Mouse (Mus musculus): ENCODE results near the gene Plcd3. TPM values are rescaled to one million over a fixed set of nuclear protein-coding genes. Genes with fewer than 3 reads are reported as not detected.

The Plcd3 gene
- total RNA-seq (2017): 0.97 TPM in 1 of 3 replicates, not detected in the others

DNA sequence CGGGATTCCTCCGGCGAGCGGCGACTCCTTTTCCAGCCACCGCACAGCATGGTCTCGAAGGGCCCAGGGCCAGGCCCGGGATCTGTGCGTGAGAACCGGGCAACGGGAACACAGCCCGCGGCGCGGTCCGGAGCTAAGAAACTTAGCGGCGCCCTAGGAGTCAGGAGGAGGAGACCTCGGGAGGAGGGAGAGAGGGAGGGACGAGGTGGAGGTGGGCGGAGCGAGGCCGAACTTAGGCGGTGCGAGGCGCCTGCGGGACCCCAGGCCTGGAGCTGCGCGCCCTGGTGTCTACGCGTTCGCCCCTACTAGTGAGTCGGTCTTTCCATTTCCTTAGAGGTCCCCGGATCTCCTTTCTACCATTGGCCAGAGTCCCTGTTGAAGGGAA is at the start of gene Plcd3, which contains the start of gene Acbd4:
Gene Plcd3, minus strand, starts transcription at position 178 of the 385 bp plus-strand sequence.
Gene Acbd4, plus strand, starts transcription at position 202 of the 385 bp plus-strand sequence.
- peak; percentile 29; the same call in 1 of the 2 replicates for ATAC-seq (replicated peaks; ENCODE audit: insufficient number of reproducible peaks, low FRiP score, low TSS enrichment, poor library complexity, severe bottlenecking)

DNA sequence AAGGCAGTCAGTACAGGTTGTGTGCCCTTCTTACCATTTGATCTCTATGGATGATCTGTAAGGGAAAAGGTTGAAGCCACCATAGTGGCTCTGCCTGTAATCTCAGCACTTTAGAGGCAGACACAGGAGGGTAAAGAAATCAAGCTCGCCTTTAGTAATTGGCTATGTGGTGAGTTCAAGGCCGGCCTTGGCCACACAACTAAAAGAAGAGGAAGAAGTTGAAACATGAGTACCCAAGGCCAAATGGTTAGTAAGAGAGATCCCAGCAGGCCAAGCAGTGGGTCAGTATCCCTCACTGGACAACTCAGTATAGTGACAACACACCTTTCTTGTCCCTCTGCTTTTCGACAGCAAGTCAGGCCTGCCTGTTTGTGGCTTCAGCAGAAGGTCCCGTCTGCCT is 48.3 kb upstream of the Plcd3 start:
- ATAC-seq (replicated peaks; ENCODE audit: insufficient number of reproducible peaks, low FRiP score, low TSS enrichment, poor library complexity, severe bottlenecking): no peak

DNA sequence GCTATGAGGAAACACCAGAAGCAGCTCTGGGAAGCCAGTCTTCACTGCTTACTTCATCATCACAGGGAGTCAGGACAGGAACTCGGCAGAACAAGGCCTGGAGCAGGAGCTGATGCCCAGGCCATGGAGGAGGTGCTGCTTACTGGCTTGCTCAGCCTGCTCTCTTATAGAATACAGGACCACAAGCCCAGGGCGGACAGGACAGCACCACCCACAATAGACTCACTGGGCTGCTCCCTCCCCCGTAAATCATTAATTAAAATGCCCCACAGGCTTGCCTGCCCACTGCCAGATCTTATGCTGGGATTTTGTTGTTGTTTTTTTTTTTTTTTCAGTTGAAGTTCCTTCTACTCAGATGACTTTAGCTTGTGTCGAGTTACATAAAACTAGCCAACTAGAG is 46.3 kb upstream of the Plcd3 start:
- ATAC-seq (replicated peaks; ENCODE audit: insufficient number of reproducible peaks, low FRiP score, low TSS enrichment, poor library complexity, severe bottlenecking): no peak

GRCm38 (mm10) chr11:103146386-103146785 is 44.9 kb upstream of the Plcd3 start:
- ATAC-seq (replicated peaks; ENCODE audit: insufficient number of reproducible peaks, low FRiP score, low TSS enrichment, poor library complexity, severe bottlenecking): peak; percentile 34; the same call in 1 of the 2 replicates

DNA sequence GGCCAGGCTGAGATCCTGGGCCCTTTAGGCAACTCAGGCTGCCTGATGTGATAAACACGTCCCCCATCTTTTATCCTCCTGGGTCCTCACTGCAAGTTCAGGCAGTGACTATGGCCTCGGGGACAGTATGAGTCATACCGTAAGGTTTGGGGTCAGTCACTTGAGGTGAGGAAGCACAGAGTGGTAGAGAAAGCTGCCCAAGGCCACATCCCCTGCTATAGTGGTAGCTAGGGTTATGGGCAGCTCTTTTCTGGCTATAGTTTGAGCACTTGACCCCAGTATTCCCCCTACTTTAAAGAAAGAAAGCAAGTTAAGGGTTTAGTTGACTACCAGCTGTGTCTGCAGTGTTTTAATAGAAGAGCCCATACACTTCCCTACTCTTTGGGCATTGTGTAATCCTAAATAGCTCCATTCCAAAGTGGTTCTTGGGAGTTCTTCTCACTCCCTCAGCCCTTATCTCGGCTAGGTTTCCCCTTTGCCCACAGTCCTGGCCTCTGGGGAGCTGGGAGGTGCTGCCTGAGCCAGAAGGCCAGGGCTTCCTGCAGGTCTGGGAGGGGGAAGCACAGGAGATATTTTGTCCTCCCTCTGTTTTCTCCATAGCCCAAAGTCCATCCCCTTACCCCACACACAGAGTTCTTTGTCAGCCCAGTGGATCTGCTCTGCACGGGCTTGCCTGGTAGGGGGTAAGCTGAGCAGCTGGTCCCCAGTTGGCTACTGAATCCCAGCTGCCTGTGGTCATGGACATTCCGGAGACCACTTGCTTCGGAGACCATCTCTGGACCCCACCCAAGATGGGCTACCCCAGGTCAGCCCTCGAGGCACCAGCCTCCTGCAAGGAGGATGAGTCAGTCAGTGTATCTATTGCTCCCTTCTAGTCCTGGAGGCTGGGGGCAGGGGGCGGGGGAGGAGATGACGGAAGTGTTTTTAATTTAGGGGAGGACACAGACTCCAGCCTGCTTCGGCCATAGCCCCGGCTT is 43.1 kb upstream of the Plcd3 start:
- no peak for ATAC-seq (replicated peaks; ENCODE audit: insufficient number of reproducible peaks, low FRiP score, low TSS enrichment, poor library complexity, severe bottlenecking)

- no peak for ATAC-seq (replicated peaks; ENCODE audit: insufficient number of reproducible peaks, low FRiP score, low TSS enrichment, poor library complexity, severe bottlenecking)
Observed at GRCm38 (mm10) chr11:103142441-103143182, 41.2 kb upstream of the Plcd3 start.

- ATAC-seq (replicated peaks; ENCODE audit: insufficient number of reproducible peaks, low FRiP score, low TSS enrichment, poor library complexity, severe bottlenecking): no peak
Observed at GRCm38 (mm10) chr11:103141944-103142255, 40.4 kb upstream of the Plcd3 start.

DNA sequence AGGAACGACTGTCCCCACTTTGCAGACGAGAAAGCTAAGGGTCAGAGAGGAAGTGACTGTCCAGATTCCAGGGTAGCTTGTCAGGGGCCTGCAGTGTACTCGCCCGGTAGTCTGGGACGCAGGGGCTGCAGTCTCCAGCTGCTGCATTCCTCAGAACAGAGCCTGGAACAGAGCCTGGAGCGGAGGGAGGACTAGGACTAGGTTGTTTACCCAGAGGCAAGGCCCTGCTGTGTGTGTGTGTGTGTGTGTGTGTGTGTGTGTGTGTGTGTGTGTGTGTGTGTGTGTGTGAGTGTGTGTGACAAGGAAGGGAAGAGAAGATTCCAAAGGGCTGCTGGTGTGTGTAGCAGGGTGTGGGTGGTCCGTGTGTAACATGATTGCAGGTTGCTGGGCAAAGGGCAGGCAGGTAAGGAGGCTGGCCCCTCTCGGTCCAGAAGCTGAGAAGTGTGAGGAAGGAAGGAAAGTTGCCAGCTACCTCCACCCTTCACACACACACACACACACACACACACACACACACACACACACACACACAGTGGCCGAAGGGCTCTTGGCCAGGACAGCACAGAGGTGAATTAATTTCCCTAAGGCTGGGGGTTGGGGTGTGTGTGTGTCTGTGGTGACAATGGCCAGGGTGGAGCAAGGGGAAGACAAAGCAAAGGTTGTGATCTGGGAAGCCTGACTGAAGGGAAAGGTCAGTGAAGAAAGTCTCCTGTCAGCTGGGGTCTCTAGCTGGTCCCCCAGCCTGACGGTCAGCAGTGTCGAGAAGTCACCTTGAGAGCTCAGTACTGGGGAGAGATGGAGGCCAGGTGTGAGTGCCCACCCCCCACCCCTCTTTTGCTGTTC is 39.9 kb upstream of the Plcd3 start:
- ATAC-seq (replicated peaks; ENCODE audit: insufficient number of reproducible peaks, low FRiP score, low TSS enrichment, poor library complexity, severe bottlenecking): no peak

DNA sequence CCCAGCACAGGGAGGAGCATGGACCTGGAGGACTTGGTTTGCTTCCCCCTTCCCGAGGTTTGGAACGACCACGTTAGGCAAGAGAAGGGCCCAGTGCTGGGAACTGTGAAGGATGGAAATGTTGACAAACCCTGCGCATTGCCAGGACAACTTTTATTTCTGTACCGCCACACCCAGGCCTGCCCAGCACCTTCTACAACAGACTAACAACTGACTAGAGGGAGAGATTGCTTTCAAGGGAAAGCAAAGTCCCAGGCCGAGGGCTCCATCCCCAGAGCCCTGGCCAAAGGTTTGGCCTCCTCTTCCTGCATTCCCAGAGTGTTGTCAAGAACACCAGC is 39.3 kb upstream of the Plcd3 start:
- ATAC-seq (replicated peaks; ENCODE audit: insufficient number of reproducible peaks, low FRiP score, low TSS enrichment, poor library complexity, severe bottlenecking): no peak

GRCm38 (mm10) chr11:103139951-103140762 is 38.7 kb upstream of the Plcd3 start:
- ATAC-seq (replicated peaks; ENCODE audit: insufficient number of reproducible peaks, low FRiP score, low TSS enrichment, poor library complexity, severe bottlenecking): no peak

DNA sequence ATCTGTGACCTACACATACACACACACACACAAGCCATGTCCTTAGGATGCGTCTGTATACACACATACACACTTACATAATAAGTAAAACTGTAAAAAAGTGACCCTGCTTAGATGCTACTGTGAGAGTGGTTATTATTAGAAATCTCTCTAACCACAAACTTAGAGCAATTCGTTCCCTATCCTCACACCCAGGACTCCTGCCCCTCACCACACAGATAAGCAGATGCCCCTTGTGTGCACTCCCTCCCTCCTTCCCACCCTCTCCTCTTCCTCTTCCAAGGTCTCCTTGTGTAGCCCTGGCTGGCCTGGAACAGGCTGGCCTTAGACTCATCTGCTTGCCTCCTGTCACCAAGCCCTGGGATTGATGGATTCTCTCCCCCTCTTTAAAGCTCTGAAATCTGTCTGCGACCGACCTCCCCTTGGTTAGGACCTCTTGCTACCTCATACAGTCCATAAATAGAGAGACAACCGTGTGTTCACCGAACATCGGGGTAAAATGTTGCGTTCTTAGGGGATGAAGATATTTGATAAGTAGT is 34.6 kb upstream of the Plcd3 start:
- ATAC-seq (replicated peaks; ENCODE audit: insufficient number of reproducible peaks, low FRiP score, low TSS enrichment, poor library complexity, severe bottlenecking): no peak

- ATAC-seq (replicated peaks; ENCODE audit: insufficient number of reproducible peaks, low FRiP score, low TSS enrichment, poor library complexity, severe bottlenecking): no peak
Observed at GRCm38 (mm10) chr11:103134221-103134620, 32.8 kb upstream of the Plcd3 start.

DNA sequence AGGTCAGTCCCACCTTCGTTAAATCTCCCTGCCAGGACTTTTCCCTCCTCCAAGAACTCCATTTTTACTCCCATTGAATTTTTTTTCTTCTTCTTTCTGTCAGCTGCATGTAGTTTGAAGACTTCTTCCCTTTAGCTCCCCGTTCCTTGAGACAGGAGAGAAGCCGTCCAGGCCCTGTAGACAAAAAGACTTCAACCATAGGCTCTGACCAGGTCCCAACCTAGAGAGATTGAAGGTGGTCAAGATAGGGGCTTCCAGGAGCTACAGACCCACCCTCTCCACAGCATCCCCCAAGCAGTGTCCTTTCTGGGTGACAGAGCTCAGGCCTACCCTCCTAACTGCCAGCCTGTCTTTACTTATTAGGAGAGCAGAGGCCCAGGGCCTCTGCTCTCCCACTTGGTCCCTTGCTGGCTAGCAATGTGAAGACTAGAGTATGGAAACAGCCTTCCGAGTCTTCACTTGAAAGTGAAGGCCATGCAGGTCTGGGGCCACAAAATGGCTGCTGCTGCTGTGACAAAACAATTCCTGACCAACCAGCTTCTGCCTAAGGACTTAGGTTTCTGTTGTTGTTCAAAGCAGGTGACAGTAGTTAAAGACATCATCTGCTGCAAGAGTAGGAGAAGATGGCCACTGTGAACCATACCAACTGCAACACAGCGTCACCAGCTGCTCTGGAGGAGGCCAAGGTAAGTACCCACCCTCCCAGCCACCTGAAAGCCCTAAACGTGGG is 32.2 kb upstream of the Plcd3 start:
- no peak for ATAC-seq (replicated peaks; ENCODE audit: insufficient number of reproducible peaks, low FRiP score, low TSS enrichment, poor library complexity, severe bottlenecking)

- peak; percentile 95 for ATAC-seq (replicated peaks; ENCODE audit: insufficient number of reproducible peaks, low FRiP score, low TSS enrichment, poor library complexity, severe bottlenecking)
Observed at GRCm38 (mm10) chr11:103132576-103133455, 31.4 kb upstream of the Plcd3 start.

DNA sequence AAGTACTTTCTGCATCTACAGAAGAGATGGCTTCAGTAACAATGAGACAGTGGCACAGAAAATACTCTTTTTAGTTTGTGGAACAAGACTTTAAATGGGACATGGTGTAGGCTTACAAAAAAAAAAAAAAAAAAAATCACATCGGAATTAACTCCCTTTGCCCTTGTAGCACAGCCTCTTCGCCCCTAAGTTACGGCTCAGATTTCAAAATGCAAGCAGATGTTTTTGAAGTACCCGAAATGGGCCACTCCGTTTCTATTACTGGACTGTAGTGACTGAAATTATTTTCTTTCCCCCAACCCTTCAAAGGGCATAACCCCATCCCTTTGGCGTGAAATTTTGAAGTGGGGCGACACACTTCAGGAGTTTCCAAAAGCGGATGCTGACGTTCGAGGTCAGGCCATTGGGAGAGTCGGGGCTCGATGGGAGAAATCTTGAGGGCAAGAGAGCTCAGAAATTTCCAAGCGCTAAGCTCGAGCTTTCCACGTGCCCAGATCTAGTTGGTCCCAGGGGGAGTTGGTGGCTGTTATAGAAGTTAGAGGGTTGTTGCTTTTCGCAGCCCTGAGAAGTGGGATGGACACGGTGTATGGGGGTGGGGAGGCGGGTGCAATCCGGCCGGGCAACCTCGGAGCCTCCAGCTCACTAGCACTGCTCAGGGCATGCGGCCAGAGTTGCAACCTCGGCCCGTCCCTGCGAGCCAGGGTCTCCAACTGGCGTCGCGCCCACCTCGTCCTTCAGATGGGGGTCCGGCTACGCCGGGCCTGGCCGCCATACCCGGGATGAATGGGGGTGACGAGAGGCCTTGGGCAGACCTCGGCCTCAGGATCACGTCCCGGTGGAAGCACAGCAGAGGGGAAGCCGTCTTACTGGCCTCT is 30.5 kb upstream of the Plcd3 start, which contains the start of gene Hexim2:
Gene Hexim2, plus strand, starts transcription at position 729 of the 875 bp plus-strand sequence.
- peak; percentile 10 for ATAC-seq (replicated peaks; ENCODE audit: insufficient number of reproducible peaks, low FRiP score, low TSS enrichment, poor library complexity, severe bottlenecking)
